Mouse (Mus musculus) thymus, postnatal 0 days (tissue): Measurements from ENCODE around the gene Fat3. TPM values are rescaled to one million over a fixed set of nuclear protein-coding genes. Genes with fewer than 3 reads are reported as not detected.

ENCODE experiments used
- DNase-seq: peaks from one replicate; pipeline ENCODE4 v3.0.0-alpha.2; 2015; ENCODE audit warnings: low spot score
- polyA plus RNA-seq: library from polyadenylated mRNA; unstranded; fragments of >200 nt; fragmentation: Nextera tagmentation; extraction: Ambion mirVana; gene quantifications from 2 replicates; pipeline ENCODE4 v1.2.1, GENCODE M21; 2015

Fat3 gene
- polyA plus RNA-seq, 1 experiment from 2014 or later, result 0.30 TPM

DNA sequence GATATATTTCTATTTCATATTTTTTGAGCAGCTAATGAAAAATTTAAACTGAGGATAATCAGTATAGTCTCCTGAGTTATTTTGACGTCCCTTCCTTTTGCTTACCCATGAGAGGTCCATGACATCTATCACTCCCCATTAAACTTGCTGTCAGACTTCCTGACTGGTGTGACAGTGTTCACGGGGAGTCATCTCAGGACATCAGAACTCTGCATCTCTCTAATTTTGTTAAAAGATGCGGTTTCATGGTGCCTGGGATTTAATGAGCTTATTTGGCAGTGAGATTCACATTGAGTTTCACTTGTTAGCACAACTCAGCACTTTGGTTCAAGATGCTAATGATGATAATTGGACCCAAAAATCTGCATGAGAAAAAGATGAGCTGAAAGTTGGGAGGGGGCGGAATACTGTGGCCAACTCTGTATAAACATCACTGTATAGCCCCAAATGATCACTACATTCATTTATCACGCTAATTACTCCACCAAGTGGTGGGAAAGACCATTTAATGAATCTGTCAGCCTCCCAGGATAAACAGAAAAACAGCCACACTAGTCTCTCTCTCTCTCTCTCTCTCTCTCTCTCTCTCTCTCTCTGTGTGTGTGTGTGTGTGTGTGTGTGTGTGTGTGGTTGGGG is 545.8 kb downstream of the Fat3 start:
- no peak for DNase-seq

DNA sequence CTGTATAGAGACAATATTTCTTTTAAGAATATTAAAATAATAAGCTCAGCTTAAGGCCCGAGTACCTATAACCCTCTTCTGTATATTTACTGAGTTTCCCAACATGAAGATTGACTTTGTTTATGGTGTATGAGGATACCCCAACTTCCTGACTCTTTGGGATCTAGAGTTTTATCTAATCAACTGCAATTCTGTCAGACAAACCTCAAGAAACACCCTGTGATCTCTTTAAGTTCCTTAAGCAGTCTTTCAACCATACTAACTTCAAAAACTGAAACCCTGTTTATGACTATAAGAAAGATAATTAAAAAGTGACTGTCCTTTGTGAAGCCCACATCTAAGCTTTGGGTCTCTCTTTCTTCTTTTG is 546.8 kb downstream of the Fat3 start:
- DNase-seq, result no peak

DNA sequence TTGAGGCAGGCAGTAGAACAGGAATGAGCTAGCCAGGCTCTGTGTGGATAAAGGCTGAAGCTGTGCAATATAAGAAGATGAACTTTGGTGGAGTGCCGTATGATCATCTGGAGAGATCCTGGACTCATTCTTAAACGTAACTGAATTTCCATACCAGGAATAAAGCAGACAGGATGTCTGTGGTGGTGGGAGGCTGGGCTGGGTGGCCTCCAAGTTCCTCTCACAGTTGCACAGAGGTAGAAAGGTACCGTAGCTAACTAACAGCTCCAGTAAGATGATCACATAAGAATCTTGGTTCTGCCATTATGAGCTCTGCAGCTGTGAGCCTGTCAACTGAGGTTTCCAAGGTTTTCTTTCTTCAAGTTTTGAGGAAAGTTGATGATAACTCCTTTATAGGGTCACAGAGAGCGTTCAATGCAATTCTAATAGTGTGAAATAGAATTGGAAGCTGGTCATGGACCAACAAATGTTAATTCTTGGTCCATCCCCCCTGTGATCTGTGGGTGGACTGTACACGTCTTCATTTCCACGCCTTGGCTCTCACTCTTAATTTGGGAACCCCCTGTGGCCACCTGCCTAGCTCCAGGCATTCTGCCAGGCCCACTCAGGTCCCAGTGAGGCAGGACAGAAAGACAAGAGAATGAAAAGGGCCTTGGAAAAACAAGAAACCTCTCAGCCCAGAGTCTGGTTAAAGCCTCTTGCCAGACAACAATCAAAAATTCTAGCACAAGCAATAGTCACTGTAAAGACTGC is 547.3 kb downstream of the Fat3 start:
- DNase-seq, result no peak

GRCm38 (mm10) chr9:15948086-15948485 is 553.0 kb downstream of the Fat3 start:
- no peak for DNase-seq

GRCm38 (mm10) chr9:15944182-15944581 is 556.9 kb downstream of the Fat3 start:
- DNase-seq, result no peak

GRCm38 (mm10) chr9:15943486-15944153 is 557.5 kb downstream of the Fat3 start:
- DNase-seq, result no peak

- DNase-seq, result no peak
Observed at GRCm38 (mm10) chr9:15941818-15942217, 559.3 kb downstream of the Fat3 start.

DNA sequence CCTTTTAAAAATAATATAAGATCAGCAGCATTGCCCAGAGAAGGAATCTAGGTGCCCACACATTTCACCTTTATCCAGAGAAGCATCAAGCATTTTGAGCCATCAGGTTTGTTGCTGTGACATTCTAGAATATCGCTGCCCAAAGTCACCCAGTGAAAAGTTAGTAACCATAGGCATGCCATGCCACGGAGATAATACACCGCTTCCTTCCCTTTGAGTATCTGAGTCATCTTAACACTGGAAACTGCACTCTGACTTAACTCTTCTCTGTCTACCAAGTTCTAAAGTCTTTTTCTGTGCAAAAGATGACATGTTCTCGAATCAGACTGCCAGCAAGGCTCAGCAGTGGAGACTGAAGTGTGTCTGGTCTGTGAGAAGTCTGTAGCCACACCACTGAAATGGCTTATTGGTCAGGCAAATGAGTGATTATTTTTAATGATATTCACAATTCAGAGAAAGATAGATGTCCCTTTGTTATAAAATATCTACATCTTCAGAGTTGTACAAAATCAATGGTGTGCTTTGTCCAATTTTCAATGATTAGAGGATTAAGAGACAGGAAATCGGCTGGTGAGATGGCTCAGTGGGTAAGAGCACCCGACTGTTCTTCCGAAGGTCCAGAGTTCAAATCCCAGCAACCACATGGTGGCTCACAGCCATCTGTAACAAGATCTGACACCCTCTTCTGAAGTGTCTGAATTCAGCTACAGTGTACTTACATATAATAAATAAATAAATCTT is 560.0 kb downstream of the Fat3 start:
- DNase-seq, result no peak

GRCm38 (mm10) chr9:15939594-15939993 is 561.5 kb downstream of the Fat3 start:
- peak; percentile 7 for DNase-seq

DNA sequence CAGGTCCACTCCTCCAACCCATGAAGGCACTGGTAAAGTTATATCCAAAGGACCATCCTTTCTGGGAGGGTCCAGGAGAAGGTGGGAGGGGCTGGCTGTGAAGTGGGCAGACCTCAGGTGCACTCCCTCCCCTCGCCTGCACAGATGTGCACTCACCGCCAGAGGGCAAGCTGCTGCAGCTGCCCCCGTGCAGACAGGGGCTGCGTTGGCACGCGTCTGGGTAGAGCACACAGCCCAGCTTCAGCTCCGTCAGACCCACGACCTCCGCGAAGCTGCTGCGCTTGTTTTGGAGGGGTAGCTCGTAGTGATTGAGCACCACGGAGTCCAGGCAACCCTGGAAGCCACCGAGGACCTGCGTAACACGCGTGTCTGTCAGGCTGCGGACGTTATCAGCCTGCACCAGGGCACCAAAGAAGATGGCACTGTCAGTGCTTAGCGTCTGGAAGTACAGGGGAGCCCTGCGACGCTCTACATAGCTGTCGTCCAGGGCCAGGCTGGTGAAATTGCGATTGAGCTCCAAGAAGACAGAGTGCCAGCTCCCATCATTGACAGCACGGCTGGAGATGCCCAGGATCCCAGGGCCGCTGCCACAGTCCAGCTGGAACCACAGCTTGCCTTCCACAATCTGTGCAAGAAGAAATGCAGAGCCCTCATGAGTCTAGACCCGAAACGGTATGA is 563.1 kb downstream of the Fat3 start:
- DNase-seq, result no peak

DNA sequence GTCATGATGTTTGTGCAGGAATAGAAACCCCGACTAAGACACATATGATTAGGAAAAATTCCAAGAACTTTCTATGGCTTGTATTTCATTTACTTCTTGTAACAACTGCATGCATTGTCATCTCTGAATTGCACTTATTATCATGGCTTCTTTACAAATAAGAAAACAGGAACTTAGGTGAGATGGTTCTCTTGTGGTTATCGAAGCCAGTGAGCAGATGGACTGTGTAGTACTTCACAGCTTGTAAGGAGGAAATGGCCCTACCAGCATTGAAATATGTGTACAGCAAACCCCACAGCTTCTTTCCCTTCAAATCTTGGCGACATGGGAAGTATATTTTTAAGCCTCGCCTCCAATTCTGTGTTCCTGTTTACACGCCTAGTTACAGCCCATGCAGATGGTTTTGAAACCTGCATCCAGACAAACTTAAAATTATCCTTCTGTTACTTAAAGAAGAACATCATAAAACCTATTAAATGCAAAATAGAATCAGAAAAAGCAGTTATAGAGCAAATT is 570.1 kb downstream of the Fat3 start:
- no peak for DNase-seq

DNA sequence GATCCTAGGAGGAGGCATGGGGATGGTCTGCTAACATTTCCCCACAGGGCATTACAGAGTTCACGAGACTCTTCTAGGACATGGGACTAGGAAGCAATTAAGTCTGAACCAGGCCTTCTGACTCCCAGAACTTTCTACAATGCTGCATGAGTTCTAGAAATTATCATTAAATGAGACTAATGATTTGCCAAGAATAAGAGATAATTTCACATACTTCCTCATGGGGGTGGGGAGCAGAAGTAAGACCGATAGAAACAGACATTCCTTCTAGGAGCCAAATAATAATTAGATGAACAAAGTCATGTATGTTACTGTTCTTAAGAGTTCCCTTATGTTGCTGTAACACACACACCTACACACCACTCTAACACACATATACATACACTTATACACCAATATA is 572.8 kb downstream of the Fat3 start:
- DNase-seq, result no peak

- no peak for DNase-seq
Observed at GRCm38 (mm10) chr9:15927378-15928083, 573.6 kb downstream of the Fat3 start.

GRCm38 (mm10) chr9:15925237-15925636 is 575.8 kb downstream of the Fat3 start:
- no peak for DNase-seq

DNA sequence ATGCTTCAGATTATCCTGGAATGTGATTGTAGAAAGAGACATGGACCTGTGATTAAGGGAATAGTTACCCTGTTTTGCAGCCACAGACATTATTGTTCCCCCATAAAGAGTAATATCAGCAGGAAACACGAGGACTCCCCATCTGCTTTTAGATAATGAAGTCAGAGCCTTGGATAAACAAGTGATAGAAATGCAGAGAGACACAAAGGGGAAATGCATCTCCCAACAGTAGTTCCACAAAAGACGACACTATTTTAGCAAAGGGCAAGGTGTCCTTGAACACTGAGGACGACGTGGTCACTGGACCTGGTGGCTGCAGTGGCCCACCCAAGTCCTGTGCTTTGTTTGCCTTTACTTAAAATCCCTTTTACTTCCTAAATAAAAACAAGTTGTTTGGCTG is 580.8 kb downstream of the Fat3 start:
- DNase-seq, result no peak

- DNase-seq, result no peak
Observed at GRCm38 (mm10) chr9:15919373-15920005, 581.6 kb downstream of the Fat3 start.

DNA sequence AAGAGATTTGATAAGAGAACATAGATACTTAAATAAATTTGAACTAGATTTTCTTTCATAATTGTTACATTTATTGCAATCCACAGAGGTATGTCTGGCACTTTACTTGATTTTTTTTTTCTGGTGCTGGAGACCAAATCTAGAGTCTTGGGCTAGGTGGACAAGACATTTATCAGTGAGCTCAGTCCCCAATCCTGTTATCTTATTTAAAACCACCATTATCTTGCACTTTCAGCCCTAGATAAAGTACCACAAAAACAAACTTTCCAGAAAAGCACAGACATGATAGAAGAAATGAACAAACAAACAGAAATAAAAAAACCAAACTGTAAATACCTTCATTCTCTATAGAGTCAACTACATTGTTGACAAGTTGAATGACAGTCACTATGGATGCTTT is 584.5 kb downstream of the Fat3 start:
- no peak for DNase-seq

DNA sequence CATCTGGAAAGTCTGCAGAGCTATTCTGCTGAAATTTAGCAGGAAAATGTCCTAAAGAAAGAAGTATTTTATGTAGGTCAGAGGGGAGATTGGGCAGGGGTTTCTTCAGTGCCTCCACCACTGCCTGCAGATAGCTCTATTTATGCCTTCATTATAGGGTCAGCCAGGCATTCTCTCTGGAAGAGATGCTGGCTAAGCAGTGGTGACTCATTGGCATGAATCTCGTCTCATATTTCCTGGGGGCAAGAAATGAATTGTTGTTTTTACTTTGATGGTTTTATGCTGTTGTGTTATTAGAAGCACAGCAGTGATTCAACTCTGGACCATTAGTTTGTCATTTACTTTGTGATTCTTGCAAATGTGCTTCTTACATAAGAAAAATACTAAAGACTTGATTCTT is 588.4 kb downstream of the Fat3 start:
- DNase-seq, result no peak

DNA sequence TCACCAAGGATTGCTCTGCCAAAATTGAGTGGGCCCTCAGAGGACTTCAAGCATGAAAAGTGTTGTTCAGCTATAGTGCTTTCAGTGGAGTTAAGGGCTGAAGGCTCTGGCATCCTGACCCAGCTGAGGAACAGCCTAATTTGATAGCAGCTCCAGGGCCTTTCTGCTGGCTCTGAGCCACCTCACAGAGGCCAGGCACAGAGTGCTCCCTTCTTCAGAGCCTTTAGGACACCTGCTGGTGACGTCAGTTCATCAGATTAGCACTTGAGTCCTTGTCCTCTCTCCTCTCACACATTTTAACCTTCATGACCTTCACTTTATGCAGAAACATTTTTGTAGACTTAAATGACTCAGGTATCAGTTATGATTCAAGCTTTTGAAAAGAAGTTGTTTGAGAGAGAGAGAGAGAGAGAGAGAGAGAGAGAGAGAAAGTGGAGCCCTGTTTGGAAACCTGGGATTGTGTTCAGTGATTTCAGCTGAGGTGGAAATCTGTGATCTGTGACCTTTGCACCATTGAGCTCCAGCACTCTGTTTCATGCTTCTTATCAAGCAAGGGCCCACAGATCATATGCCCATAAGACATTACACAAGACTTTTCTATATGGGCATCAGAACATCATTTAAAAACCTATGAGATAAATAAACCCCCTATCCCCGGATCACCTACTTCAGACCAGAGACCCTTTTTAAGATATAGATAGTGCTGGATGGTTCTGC is 591.5 kb downstream of the Fat3 start:
- no peak for DNase-seq
